Mouse (Mus musculus): ENCODE measurements at regions not wholly inside any gene's neighbourhood (a gene's known extent, or its start where the extent isn't known, plus 50 kb on each side); places are given as distances from the start of the nearest gene placed in this dataset.

DNA sequence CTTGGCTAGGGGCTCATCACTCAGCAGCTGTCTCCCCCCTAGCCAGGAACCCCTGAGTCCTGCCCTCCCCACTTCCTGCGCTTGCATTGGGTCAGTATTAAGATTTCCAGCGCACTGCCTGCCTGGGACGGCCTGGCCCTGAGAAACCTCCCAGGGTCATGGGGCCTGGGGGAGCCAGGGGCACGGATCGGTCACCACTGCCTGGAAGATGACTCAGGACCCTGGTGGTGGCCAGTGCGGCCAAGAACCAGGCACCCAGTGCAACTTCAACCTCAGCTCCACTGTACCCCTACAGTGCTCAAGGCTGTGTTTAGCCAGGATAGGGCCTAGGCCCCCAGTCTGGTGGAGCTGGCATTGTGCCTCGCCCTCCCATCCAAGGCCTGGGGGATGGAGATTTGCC, 111.9 kb upstream of the Zbtb40 start:
- DNase-seq (ENCODE audit: low spot score in 2 of 2) = no peak

DNA sequence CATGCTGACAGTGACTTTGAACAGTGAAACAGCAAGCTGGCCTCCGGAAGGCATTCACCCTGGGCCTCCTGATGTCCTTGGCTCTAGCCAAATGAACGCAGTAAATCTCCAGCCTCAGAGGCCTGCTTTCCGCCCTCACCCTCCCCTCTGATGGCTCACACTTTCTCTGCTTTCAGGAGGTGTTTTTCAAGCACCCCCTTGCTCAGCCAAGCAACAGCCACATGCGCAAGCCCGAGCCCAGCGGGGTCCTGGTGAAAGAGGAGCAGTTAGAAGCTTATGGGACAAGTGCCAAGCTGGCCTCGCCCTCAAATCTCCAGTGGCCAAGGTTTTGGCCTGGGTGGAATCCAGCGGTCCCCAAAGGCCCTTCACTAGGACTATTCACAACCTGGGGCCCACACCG, 109.6 kb upstream of the Zbtb40 start:
- peak; percentile 55 to 65 for DNase-seq (ENCODE audit: low spot score in 2 of 2)

DNA sequence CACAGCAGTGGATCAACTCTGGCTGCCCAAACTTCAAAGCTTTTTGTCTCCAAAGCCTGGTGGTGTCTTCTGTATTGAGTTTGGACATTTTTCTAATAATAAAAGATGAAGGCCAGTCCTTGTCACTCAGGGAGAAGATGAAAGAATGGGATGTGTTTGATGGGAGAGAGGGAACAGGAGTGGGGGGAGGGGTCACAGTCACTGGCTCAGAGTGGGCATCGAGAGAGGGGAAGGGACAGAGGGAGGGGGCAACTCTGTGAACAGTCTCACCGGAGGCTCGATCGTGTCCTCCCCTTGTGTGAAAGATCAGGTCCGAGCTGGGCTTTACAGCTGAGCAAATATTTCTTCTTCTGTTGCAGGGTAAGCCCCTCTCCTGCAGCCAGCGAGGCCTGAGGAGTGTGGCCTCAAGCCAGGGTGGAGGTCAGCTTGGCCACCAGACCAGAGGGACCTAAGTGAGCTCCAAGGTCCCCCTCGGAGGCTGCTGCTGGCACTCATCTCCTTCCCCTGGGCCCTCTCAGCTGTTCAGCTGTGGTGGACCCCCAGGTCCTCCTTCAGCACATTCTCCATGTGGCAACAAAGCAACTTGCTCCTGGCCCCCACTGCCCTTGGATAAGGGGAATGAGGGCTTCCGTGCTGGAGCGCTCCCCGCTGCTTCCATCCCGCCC, 108.0 kb upstream of the Zbtb40 start:
- no peak for DNase-seq (ENCODE audit: low spot score in 2 of 2)

GRCm38 (mm10) chr4:137148756-137149155, 100.2 kb upstream of the Zbtb40 start:
- DNase-seq (ENCODE audit: low spot score in 2 of 2) = no peak

GRCm38 (mm10) chr4:137147795-137148194, 99.2 kb upstream of the Zbtb40 start:
- no peak for DNase-seq (ENCODE audit: low spot score in 2 of 2)

GRCm38 (mm10) chr4:137146326-137146725, 97.7 kb upstream of the Zbtb40 start:
- DNase-seq (ENCODE audit: low spot score in 2 of 2) = no peak

DNA sequence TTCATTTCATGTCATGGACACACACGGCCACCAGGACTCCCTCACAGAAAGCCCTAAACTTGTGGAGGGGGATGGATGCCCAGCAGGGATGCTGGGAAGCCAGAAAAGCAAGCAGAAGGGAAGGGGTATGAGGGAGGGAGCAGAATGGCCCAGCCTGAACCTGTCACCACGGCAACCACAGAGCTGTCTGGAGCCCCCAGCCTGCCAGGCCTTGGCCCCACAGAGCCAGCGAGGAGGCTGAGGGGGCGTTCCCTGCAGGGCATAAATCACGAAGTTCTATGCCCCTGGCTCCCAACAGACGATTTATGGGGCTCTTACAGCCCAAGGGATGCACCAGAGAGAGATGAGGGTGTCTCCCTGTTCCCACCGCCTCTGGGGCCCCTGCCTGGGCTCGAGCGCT, 93.7 kb upstream of the Zbtb40 start:
- DNase-seq (ENCODE audit: low spot score in 2 of 2) = no peak

GRCm38 (mm10) chr4:137139051-137139705, 90.6 kb upstream of the Zbtb40 start:
- no peak for DNase-seq (ENCODE audit: low spot score in 2 of 2)

DNA sequence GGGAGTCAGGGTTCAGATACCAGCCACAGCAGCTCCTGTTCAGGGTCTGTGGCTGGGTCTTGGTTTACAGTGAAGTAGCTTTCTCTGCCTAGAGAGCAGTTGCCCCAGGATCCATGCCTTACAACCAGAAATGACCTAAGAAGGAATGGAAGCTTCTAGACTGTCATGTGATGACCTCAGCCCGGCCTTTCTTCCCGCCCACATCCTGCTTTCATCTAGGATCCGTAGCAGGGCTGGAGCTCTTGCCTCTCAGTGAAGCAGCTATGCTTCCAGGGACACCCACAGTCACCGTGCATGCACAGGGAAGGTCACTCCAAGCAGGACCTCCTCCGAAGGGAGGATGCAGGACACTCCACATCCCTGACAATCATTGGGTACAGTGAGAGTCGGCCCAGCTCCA, 89.5 kb upstream of the Zbtb40 start:
- no peak for DNase-seq (ENCODE audit: low spot score in 2 of 2)

GRCm38 (mm10) chr4:137136313-137136712, 87.7 kb upstream of the Zbtb40 start:
- no peak for DNase-seq (ENCODE audit: low spot score in 2 of 2)

- peak in 1 of 2 experiments; percentile 51 for DNase-seq (ENCODE audit: low spot score in 2 of 2)
These were observed 87.2 kb upstream of the Zbtb40 start for GRCm38 (mm10) chr4:137135792-137136191.

DNA sequence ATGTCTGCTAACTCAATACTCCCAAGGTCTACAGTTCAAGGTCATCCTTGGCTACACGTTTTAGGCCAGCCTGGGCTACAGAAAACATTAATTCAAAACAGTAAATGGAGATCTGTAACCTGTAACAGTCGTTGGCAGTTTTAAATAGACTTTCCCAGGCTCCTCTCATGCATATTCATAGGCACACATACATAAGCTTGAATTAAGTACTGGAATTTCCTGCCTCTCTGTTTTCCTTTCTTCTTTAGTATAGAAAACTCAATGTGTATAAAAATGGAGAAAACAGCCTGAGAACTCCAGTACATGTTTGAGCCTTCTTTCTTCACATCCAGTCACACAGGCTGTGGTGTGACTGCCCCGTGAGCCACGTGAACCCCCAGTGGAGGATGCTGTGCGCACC, 86.0 kb upstream of the Zbtb40 start:
- no peak for DNase-seq (ENCODE audit: low spot score in 2 of 2)

DNA sequence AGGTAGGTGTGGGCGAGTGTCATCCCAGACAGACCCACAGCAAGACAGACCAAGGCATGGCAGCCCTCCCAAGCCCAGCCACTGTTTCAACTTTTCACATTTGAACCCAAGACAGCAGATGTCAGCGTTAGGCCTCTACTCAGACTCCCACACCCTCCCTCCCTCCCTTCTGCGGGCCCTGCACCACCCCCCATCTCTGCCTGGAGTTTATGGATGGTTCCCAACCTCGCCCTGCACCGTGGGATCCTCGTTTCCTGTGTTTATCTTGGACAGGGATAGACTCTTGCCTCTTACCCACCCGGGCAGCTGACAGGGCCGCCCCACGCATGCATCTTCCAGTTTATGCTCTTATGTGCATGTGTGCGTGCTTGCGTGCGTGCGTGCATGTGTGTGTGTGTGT, 85.2 kb upstream of the Zbtb40 start:
- DNase-seq (ENCODE audit: low spot score in 2 of 2) = no peak

- DNase-seq (ENCODE audit: low spot score in 2 of 2) = no peak
These were observed 82.1 kb upstream of the Zbtb40 start for GRCm38 (mm10) chr4:137130619-137131212.

GRCm38 (mm10) chr4:137128152-137128551, 79.6 kb upstream of the Zbtb40 start:
- DNase-seq (ENCODE audit: low spot score in 2 of 2) = no peak

- DNase-seq (ENCODE audit: low spot score in 2 of 2) = no peak
These were observed 73.1 kb upstream of the Zbtb40 start for GRCm38 (mm10) chr4:137121684-137122083.

GRCm38 (mm10) chr4:137120597-137120996, 72.0 kb upstream of the Zbtb40 start:
- DNase-seq (ENCODE audit: low spot score in 2 of 2) = no peak

DNA sequence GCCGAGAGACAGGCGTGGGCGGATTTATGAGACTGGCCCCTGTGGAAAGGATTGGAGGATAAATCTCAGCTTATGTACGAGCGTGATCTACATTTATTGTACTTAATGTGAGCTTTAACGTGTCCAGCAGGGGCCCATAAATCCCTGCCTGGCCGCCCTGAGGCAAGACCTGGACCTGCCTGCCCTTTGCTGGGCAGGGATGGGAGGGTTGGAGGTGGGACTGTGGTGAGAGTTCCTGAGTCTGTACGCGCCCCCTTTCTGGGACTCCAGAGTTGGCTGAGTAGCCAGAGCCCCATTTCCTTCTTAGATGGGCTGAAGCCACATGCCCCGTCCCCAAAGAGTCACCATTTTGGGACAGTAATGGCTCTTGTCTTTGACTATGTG, 69.7 kb upstream of the Zbtb40 start:
- DNase-seq (ENCODE audit: low spot score in 2 of 2) = no peak

DNA sequence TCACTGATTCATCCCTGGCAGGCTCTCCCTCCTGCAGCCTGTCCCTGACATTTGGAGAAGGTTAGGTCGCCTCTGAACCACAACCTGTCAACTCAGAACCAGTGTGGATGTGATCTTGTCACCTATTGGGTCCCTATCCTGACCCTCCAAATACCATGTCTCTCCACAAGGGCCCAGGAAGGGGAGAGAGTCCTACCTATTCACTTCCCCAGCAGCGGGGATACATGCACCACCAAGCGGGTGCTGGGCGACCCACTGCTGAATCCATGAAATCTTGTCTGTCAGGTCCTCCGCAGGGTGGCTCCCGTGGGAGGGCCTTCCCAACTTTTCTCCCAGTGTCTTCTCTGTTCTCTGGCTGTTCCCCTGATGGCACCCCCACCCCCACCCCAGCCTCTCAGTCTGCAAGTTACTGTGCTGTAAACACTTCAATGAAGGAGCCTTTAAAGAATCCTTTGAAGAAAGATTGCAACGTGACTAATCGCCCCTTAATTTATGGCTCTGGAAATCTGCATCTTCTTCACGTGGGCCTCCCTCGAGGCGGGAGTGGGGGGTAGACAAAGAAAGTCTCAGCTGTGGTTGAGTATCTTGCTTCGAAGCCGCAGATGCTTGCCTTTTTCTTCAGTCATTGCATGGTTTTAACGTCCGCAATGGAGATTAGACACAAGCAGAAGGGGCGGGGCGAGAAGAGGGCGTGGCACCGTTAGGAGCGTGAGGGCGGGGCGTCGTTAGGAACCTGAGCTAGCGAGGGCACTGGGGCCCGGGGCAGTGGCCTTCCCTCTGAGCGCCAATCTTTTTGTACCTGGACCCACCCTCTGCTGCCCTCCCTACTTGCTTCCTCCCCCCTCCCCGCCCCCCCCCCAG, 69.1 kb upstream of the Zbtb40 start:
- peak; percentile 60 to 63 for DNase-seq (ENCODE audit: low spot score in 2 of 2)

DNA sequence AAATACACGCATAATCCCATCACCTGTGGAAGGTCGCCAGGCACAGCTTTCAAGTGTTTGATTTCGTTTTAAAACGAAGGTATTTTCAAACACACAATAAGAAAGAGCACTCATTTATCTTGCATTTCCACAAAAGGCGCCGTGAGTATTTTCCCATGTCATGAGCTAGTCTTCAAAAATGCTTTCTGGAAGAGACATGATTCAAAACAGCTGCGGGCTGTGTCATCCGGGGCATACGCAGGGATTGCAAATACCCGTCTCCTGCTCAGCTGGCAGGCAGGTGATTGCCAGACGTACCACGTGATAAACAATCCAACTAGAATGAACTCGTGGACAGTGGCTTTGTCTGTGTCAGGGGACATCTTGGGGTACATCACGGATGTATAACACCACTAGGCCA, 66.5 kb upstream of the Zbtb40 start:
- no peak for DNase-seq (ENCODE audit: low spot score in 2 of 2)

DNA sequence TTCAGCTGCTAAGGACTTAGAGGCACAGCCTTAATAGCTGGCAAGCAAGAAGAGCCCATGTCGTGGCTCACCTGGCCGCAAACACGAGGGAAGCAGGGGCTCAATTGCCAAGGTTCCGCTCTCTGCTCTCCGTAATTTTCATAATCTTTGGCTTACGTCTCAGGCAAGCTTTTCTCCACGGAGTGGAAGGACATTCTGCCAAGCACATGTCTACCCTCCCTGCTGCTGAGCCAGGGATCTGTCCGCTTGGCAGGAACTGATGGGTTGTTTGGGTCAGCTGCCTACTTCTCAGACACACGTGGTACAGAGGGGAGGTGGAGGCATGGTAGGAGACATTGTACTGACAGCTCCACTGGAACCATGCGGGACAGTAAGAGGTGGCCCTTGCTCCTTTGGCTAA, 61.7 kb upstream of the Zbtb40 start:
- DNase-seq (ENCODE audit: low spot score in 2 of 2) = no peak

DNA sequence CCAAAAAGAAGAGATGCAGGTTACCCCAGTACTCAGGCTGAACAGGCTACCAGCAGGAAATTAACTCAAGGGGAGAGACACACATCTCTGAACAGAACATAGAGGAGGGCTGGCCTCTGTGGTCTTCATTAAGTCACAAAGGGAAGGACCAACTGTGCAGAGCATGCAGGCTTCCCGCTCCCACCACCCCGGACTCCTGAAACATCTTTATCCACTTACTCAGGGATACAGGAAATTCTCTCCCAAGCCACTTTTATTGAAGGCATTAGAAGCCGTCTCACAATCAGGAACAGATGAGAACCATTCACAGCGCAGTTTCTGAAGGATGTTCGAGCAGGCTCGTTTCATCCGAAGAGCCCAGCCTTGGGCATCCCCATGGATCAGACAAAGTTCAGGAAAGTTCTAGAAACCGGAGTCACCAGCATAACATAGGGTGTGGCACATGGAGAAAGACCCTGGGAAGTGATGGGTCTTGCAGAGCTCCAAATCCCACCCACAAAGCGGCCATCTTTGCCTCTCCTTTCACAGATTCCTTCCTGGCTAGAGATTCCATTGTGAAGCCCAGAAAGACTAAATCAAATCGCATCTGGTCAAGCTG, 55.9 kb upstream of the Zbtb40 start:
- DNase-seq (ENCODE audit: low spot score in 2 of 2) = no peak
